Mouse (Mus musculus): ENCODE results near the gene Reps2. TPM values are rescaled to one million over a fixed set of nuclear protein-coding genes. Genes with fewer than 3 reads are reported as not detected.

Gene Reps2
- polyA plus RNA-seq, 1 experiment: 0.05 TPM

- Histone ChIP-seq H3K27me3 (ENCODE audit: control insufficient read depth, insufficient read depth, insufficient read length) (no peaks in the 10 kb centered on the region), H3ac (ENCODE audit: control insufficient read depth, insufficient read length, low read depth) (no peak overlapping the region), H3K4me3 (ENCODE audit: insufficient read depth, poor library complexity, severe bottlenecking) (no peak overlapping the region), H3K79me2 (ENCODE audit: control insufficient read depth, insufficient read depth) (no peaks in the 10 kb centered on the region), H3K79me3 (ENCODE audit: low read depth) (no peaks in the 10 kb centered on the region), H3K36me3 (ENCODE audit: control insufficient read depth, insufficient read depth) (no peaks in the 10 kb centered on the region)
- no peak for TF ChIP-seq MYOD1 (IDR thresholded peaks at IDR 0.05; ENCODE audit: control insufficient read depth, insufficient read length, low read depth)
- TF ChIP-seq MYOG (IDR thresholded peaks at IDR 0.05; ENCODE audit: control insufficient read depth, extremely low read depth, insufficient read length): no peak
- TF ChIP-seq MAX (IDR thresholded peaks at IDR 0.05): no peak
- no peak for TF ChIP-seq USF1 (IDR thresholded peaks at IDR 0.05; ENCODE audit: low read depth)
- no peak for TF ChIP-seq FOSL1 (IDR thresholded peaks at IDR 0.05; ENCODE audit: insufficient read depth, low read length, poor library complexity, severe bottlenecking)
- no peak for TF ChIP-seq CEBPB (IDR thresholded peaks at IDR 0.05; ENCODE audit: low read depth)
- no peak for TF ChIP-seq CTCF (IDR thresholded peaks at IDR 0.05; ENCODE audit: control insufficient read depth, insufficient read depth, insufficient read length)
Measured at GRCm38 (mm10) chrX:162363206-162363605, 280.2 kb downstream of the Reps2 start.

Other genes with a start within 250 kb of the Reps2 start
- gene Rbbp7, start 116.8 kb upstream of the Reps2 start, polyA plus RNA-seq (2012; fragmentation: generic; extraction: Trizol): 176 TPM
- gene Txlng, start 185.8 kb upstream of the Reps2 start, polyA plus RNA-seq (2012; fragmentation: generic; extraction: Trizol): 1.6 TPM
- 9.4 TPM for gene Syap1, start 244.8 kb upstream of the Reps2 start, polyA plus RNA-seq (2012; fragmentation: generic; extraction: Trizol)

All from C2C12 (cell line).